Comparison of ENCODE assay signal across 27 mouse cellular contexts in the genomic region with DNA sequence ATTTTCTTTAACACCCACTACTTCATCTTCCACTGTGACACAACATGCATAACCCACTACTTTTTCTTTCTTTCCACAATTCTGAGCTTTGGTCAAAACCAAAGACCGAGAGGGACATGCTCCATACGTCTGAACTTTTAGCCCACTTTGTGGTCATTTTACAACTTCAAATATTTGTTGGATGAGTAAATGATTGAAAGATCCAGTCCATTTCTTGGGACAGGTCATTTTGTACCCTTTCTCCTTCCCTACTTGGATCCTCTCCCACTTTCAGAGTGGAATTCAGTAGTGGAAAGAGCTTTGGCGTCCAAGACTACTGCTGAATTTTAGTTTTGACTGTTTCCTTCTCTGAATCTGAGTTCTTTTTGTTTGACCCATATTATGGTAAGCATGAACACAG. TPM values are rescaled to one million over a fixed set of nuclear protein-coding genes. Genes with fewer than 3 reads are reported as not detected.
DNase-seq lines count a peak whose midpoint lies in the region; ATAC-seq and TF ChIP-seq lines count a peak whose summit lies in the region.
"Had no signal": no experiment of that assay in that cellular context is flagged by ENCODE, and none has a peak within 500 bp of the region (broad histone marks: within the 10 kb centered on the region; RNA-seq: fewer than 3 reads in every experiment).

No protein-coding gene starts in this region.

- H3K4me3 ChIP-seq in kidney, adult 2 months (ENCODE audit: insufficient read depth, low read depth, low read length), result no peak overlapping the region
- no peak overlapping the region for H3K4me3 ChIP-seq in liver, adult 2 months (ENCODE audit: insufficient read depth, low read depth, low read length)
- no peak overlapping the region for H3K4me3 ChIP-seq in liver, embryonic 12.5 days
- H3K4me3 ChIP-seq in brown adipose tissue, adult 24 weeks (ENCODE audit: insufficient read depth, low read depth, low read length), result no peak overlapping the region
- H3K4me3 ChIP-seq in midbrain, embryonic 13.5 days (replicated peaks), result no peak overlapping the region
- H3K4me3 ChIP-seq: embryonic facial prominence, embryonic 13.5 days; forebrain, embryonic 12.5 days; heart, embryonic 10.5 days; hindbrain, embryonic 12.5 days had no signal

- no peak for ATAC-seq in liver, embryonic 12.5 days
- ATAC-seq in midbrain, embryonic 13.5 days, result no peak
- ATAC-seq: activated CD4-positive, CD25-positive, alpha-beta regulatory T cell, adult 4 months; forebrain, embryonic 16.5 days; Patski had no signal

- no peaks in the 10 kb centered on the region; the same call in 1 of the 2 replicates for H3K27me3 ChIP-seq in kidney, adult 2 months (replicated peaks; ENCODE audit: control insufficient read depth, insufficient read depth, low read length)
- H3K27me3 ChIP-seq in liver, adult 2 months (ENCODE audit: control insufficient read depth, insufficient read depth, low read length), result no peaks in the 10 kb centered on the region
- no peaks in the 10 kb centered on the region for H3K27me3 ChIP-seq in liver, embryonic 12.5 days (replicated peaks)
- no peaks in the 10 kb centered on the region for H3K27me3 ChIP-seq in midbrain, embryonic 13.5 days
- H3K27me3 ChIP-seq: embryonic facial prominence, embryonic 13.5 days; forebrain, embryonic 12.5 days; hindbrain, embryonic 12.5 days; Patski had no signal

- WGBS in kidney, adult 2 months, result 47% methylated on average over 3 of the region's 3 CpGs
- WGBS in liver, adult 2 months, result 22% methylated on average over 3 of the region's 3 CpGs
- 65% methylated on average over 3 of the region's 3 CpGs for WGBS in liver, embryonic 12.5 days (ENCODE audit: insufficient replicate concordance)
- WGBS in midbrain, embryonic 13.5 days, result 86% methylated on average over 3 of the region's 3 CpGs

- H3K9me3 ChIP-seq in liver, embryonic 12.5 days (replicated peaks), result no peaks in the 10 kb centered on the region
- H3K9me3 ChIP-seq in midbrain, embryonic 13.5 days, result no peaks in the 10 kb centered on the region
- H3K9me3 ChIP-seq: embryonic facial prominence, embryonic 13.5 days; forebrain, embryonic 12.5 days; heart, embryonic 10.5 days; hindbrain, embryonic 12.5 days had no signal

- no peaks in the 10 kb centered on the region for H3K79me2 ChIP-seq in liver, adult 2 months (ENCODE audit: control insufficient read depth, insufficient read depth, low read length)

- H3K4me2 ChIP-seq in liver, embryonic 12.5 days, result no peak overlapping the region
- no peak overlapping the region for H3K4me2 ChIP-seq in midbrain, embryonic 13.5 days (replicated peaks)
- H3K4me2 ChIP-seq: embryonic facial prominence, embryonic 13.5 days; forebrain, embryonic 12.5 days; hindbrain, embryonic 12.5 days had no signal

- DNase-seq in kidney, adult 2 months, result peak; percentile 84
- DNase-seq in kidney, postnatal 4 days, result no peak
- peak; percentile 95 for DNase-seq in liver, adult 2 months (ENCODE audit: extremely low read depth, low read depth, low spot score)
- DNase-seq: adrenal gland, adult 8-10 months; cerebellum, adult 18-20 months; cerebellum, adult 9-11 months; cerebellum, postnatal 36 days; gastrocnemius, postnatal 10 days; heart, adult 18-20 months; heart, postnatal 10 days; heart, postnatal 4 days had no signal

- H3K4me1 ChIP-seq in kidney, adult 2 months (ENCODE audit: control insufficient read depth, insufficient read depth, low read length), result peaks cover 5% of the 10 kb centered on the region; the same call in 1 of the 2 replicates
- peaks cover 15% of the 10 kb centered on the region; the same call in 1 of the 2 replicates for H3K4me1 ChIP-seq in liver, adult 2 months (ENCODE audit: control insufficient read depth, insufficient read depth, low read length)
- no peaks in the 10 kb centered on the region for H3K4me1 ChIP-seq in liver, embryonic 12.5 days
- no peaks in the 10 kb centered on the region for H3K4me1 ChIP-seq in brown adipose tissue, adult 24 weeks (ENCODE audit: control insufficient read depth, insufficient read depth, insufficient read length, low read length)
- H3K4me1 ChIP-seq in midbrain, embryonic 13.5 days (replicated peaks), result no peaks in the 10 kb centered on the region
- H3K4me1 ChIP-seq: embryonic facial prominence, embryonic 13.5 days; forebrain, embryonic 12.5 days; heart, embryonic 10.5 days; hindbrain, embryonic 12.5 days had no signal

- H3K27ac ChIP-seq in kidney, adult 2 months (ENCODE audit: insufficient read depth, low read depth, low read length), result peak overlapping the region; percentile 83
- H3K27ac ChIP-seq in liver, adult 2 months (replicated peaks; ENCODE audit: insufficient read depth, low read depth, low read length), result 0 out of 2 replicates have a peak overlapping the region, but pooled peaks have one; percentile 52
- H3K27ac ChIP-seq in liver, embryonic 12.5 days, result no peak overlapping the region
- H3K27ac ChIP-seq in brown adipose tissue, adult 24 weeks (replicated peaks; ENCODE audit: low read depth, low read length), result peak overlapping the region; percentile 75
- H3K27ac ChIP-seq in midbrain, embryonic 13.5 days, result no peak overlapping the region
- H3K27ac ChIP-seq: embryonic facial prominence, embryonic 13.5 days; forebrain, embryonic 12.5 days; heart, embryonic 10.5 days; hindbrain, embryonic 12.5 days had no signal

- TF ChIP-seq CTCF in kidney, adult 2 months (conservative IDR thresholded peaks at IDR 0.05; ENCODE audit: insufficient read depth, insufficient read length, low read depth, low read length), result no peak
- TF ChIP-seq CTCF in liver, adult 2 months (IDR thresholded peaks at IDR 0.05; ENCODE audit: low read depth, low read length), result no peak

- no peak overlapping the region for H3K9ac ChIP-seq in liver, adult 2 months (ENCODE audit: low read depth, low read length)
- H3K9ac ChIP-seq in liver, embryonic 12.5 days, result no peak overlapping the region
- no peak overlapping the region for H3K9ac ChIP-seq in midbrain, embryonic 13.5 days (replicated peaks)
- H3K9ac ChIP-seq: embryonic facial prominence, embryonic 13.5 days; forebrain, embryonic 12.5 days; hindbrain, embryonic 12.5 days had no signal

- no peaks in the 10 kb centered on the region for H3K36me3 ChIP-seq in kidney, adult 2 months (ENCODE audit: control insufficient read depth, insufficient read depth, low read length)
- peaks cover under 1% of the 10 kb centered on the region; the same call in 1 of the 2 replicates for H3K36me3 ChIP-seq in liver, adult 2 months (ENCODE audit: control insufficient read depth, insufficient read depth, low read length)
- no peaks in the 10 kb centered on the region for H3K36me3 ChIP-seq in liver, embryonic 12.5 days
- no peaks in the 10 kb centered on the region for H3K36me3 ChIP-seq in midbrain, embryonic 13.5 days
- H3K36me3 ChIP-seq: embryonic facial prominence, embryonic 13.5 days; forebrain, embryonic 12.5 days; heart, embryonic 10.5 days; hindbrain, embryonic 12.5 days had no signal

- no peak for TF ChIP-seq POLR2A in kidney, adult 2 months (IDR thresholded peaks at IDR 0.05; ENCODE audit: low read depth, low read length)
- no peak for TF ChIP-seq POLR2A in liver, adult 2 months (IDR thresholded peaks at IDR 0.05; ENCODE audit: extremely low read depth, insufficient read depth, low read length)

RNA-seq across cellular contexts. Expression of gene Cyp4a14, which starts 1.5 kb away (rescaled TPM):
- 258 and 331 TPM in 2 replicates for polyA plus RNA-seq in kidney, adult 2 months (2012; rRNA removed)
- 420 and 442 TPM in 2 replicates for total RNA-seq in liver, adult 2 months (2014; rRNA removed)
- 291 and 455 TPM in 2 replicates for polyA plus RNA-seq in liver, adult 2 months (2012; rRNA removed)
- not detected in 2 replicates for polyA plus RNA-seq in liver, embryonic 12.5 days (2016; fragmentation: Nextera tagmentation; extraction: Ambion mirVana)
- not detected in 2 replicates for polyA plus RNA-seq in brown adipose tissue, adult 24 weeks (2012; ENCODE audit: insufficient read depth, insufficient read length, missing spikeins)
- not detected in 2 replicates for polyA plus RNA-seq in midbrain, embryonic 13.5 days (2015; fragmentation: Nextera tagmentation; extraction: Ambion mirVana)
- total RNA-seq: CH12.LX; gastrocnemius, postnatal 10 days; heart, adult 18-20 months; heart, postnatal 10 days; heart, postnatal 4 days had no signal
- polyA plus RNA-seq: activated CD4-positive, CD25-positive, alpha-beta regulatory T cell, adult 4 months; brain, embryonic 14.5 days; embryonic facial prominence, embryonic 13.5 days; forebrain, embryonic 12.5 days; forebrain, embryonic 16.5 days; frontal cortex, adult 2 months; heart, embryonic 10.5 days; heart, embryonic 14.5 days; hindbrain, embryonic 12.5 days; Patski had no signal

RNA-seq across cellular contexts. Expression of gene Cyp4a10, which starts 20.6 kb away (rescaled TPM):
- 368 and 393 TPM in 2 replicates for polyA plus RNA-seq in kidney, adult 2 months (2012; rRNA removed)
- total RNA-seq in liver, adult 2 months (2014; rRNA removed), result 375 and 556 TPM in 2 replicates
- polyA plus RNA-seq in liver, adult 2 months (2012; rRNA removed), result 427 and 619 TPM in 2 replicates
- polyA plus RNA-seq in liver, embryonic 12.5 days (2016; fragmentation: Nextera tagmentation; extraction: Ambion mirVana), result not detected in 2 replicates
- not detected in 2 replicates for polyA plus RNA-seq in brown adipose tissue, adult 24 weeks (2012; ENCODE audit: insufficient read depth, insufficient read length, missing spikeins)
- polyA plus RNA-seq in midbrain, embryonic 13.5 days (2015; fragmentation: Nextera tagmentation; extraction: Ambion mirVana), result not detected in 2 replicates
- total RNA-seq: CH12.LX; gastrocnemius, postnatal 10 days; heart, adult 18-20 months; heart, postnatal 10 days had no signal
- polyA plus RNA-seq: activated CD4-positive, CD25-positive, alpha-beta regulatory T cell, adult 4 months; brain, embryonic 14.5 days; embryonic facial prominence, embryonic 13.5 days; forebrain, embryonic 12.5 days; forebrain, embryonic 16.5 days; frontal cortex, adult 2 months; heart, embryonic 10.5 days; heart, embryonic 14.5 days; hindbrain, embryonic 12.5 days; Patski had no signal

RNA-seq across cellular contexts. Expression of gene Cyp4a30b, which starts 45.1 kb away (rescaled TPM):
- not detected in 2 replicates for polyA plus RNA-seq in kidney, adult 2 months (2012; rRNA removed)
- not detected in 2 replicates for total RNA-seq in liver, adult 2 months (2014; rRNA removed)
- polyA plus RNA-seq in liver, adult 2 months (2012; rRNA removed), result not detected in 2 replicates
- not detected in 2 replicates for polyA plus RNA-seq in liver, embryonic 12.5 days (2016; fragmentation: Nextera tagmentation; extraction: Ambion mirVana)
- not detected in 2 replicates for polyA plus RNA-seq in brown adipose tissue, adult 24 weeks (2012; ENCODE audit: insufficient read depth, insufficient read length, missing spikeins)
- polyA plus RNA-seq in midbrain, embryonic 13.5 days (2015; fragmentation: Nextera tagmentation; extraction: Ambion mirVana), result not detected in 2 replicates
- total RNA-seq: adrenal gland, adult 8-10 months; adrenal gland, postnatal 4 days; CH12.LX; gastrocnemius, postnatal 10 days; gastrocnemius, postnatal 4 days; heart, adult 18-20 months; heart, postnatal 10 days; heart, postnatal 4 days had no signal
- polyA plus RNA-seq: activated CD4-positive, CD25-positive, alpha-beta regulatory T cell, adult 4 months; brain, embryonic 14.5 days; embryonic facial prominence, embryonic 13.5 days; forebrain, embryonic 12.5 days; forebrain, embryonic 16.5 days; frontal cortex, adult 2 months; heart, embryonic 10.5 days; heart, embryonic 14.5 days; hindbrain, embryonic 12.5 days; Patski had no signal

Comparison
In these comparisons a context has a peak if more than half of its experiments do, and no peak if none do; other contexts are left out.
1. DNase-seq: peak in kidney, adult 2 months (single experiment) and liver, adult 2 months (single experiment); none in kidney, postnatal 4 days (0 of 2).
2. H3K27ac ChIP-seq: peak in kidney, adult 2 months (single experiment), liver, adult 2 months (single experiment) and brown adipose tissue, adult 24 weeks (single experiment); none in liver, embryonic 12.5 days (single experiment) and midbrain, embryonic 13.5 days (single experiment).
3. RNA of gene Cyp4a14, which starts 1.5 kb away (polyA plus RNA-seq): 258 to 331 TPM in kidney, adult 2 months and 291 to 455 TPM in liver, adult 2 months; not detected in liver, embryonic 12.5 days, not detected in brown adipose tissue, adult 24 weeks and not detected in midbrain, embryonic 13.5 days; every median in the first group is over 100 times any median in the second.
4. RNA of gene Cyp4a10, which starts 20.6 kb away (polyA plus RNA-seq): 427 to 619 TPM in liver, adult 2 months and 368 to 393 TPM in kidney, adult 2 months; not detected in brown adipose tissue, adult 24 weeks, not detected in liver, embryonic 12.5 days and not detected in midbrain, embryonic 13.5 days; every median in the first group is over 100 times any median in the second.